Mouse (Mus musculus) C2C12 (cell line): ENCODE measurements around the gene Ppie.

Experiments
- CEBPB ChIP-seq: IDR thresholded peaks from one replicate; pipeline ENCODE4 v1.6.1; 2011; ENCODE audit warnings: low read depth, mild to moderate bottlenecking, control low read depth, moderate library complexity
- CTCF ChIP-seq: IDR thresholded peaks from one replicate; pipeline ENCODE4 v1.5.1; 2011; ENCODE audit not compliant: control insufficient read depth, insufficient read depth, insufficient read length
- MAX ChIP-seq: IDR thresholded peaks from one replicate; pipeline ENCODE4 v1.6.1; 2011; ENCODE audit warnings: mild to moderate bottlenecking, control low read depth
- MYOG ChIP-seq: IDR thresholded peaks from one replicate; pipeline ENCODE4 v1.6.1; 2011; ENCODE audit not compliant: control insufficient read depth, insufficient read length; ENCODE audit errors: extremely low read depth
- USF1 ChIP-seq: IDR thresholded peaks from one replicate; pipeline ENCODE4 v1.6.1; 2011; ENCODE audit warnings: low read depth, mild to moderate bottlenecking, control low read depth, moderate library complexity

GRCm38 (mm10) chr4:123184816-123185215 is 45.1 kb upstream of the Ppie start:
- no peak for TF ChIP-seq CTCF
- no peak for TF ChIP-seq MYOG
- no peak for TF ChIP-seq USF1
- TF ChIP-seq MAX = no peak
- TF ChIP-seq CEBPB = no peak
